Mouse (Mus musculus) G1E (cell line): ENCODE results near the gene Atp13a1.

ENCODE experiments used
- CTCF ChIP-seq: IDR thresholded peaks from 2 replicates; pipeline ENCODE4 v1.5.1; 2012; ENCODE audit warnings: low read depth, low read length, inconsistent platforms, mixed read lengths
- GATA1 ChIP-seq: IDR thresholded peaks from 2 replicates; pipeline ENCODE4 v1.6.1; 2012; ENCODE audit warnings: borderline replicate concordance, low read length, inconsistent platforms, mixed read lengths
- GATA2 ChIP-seq: IDR thresholded peaks from 2 replicates; pipeline ENCODE4 v1.6.1; 2012; ENCODE audit warnings: low read depth, low read length, inconsistent platforms, borderline replicate concordance
- TAL1 ChIP-seq: conservative IDR thresholded peaks from 2 replicates; pipeline ENCODE4 v1.6.1; 2012; ENCODE audit warnings: low read depth, low read length, inconsistent platforms, mixed read lengths

DNA sequence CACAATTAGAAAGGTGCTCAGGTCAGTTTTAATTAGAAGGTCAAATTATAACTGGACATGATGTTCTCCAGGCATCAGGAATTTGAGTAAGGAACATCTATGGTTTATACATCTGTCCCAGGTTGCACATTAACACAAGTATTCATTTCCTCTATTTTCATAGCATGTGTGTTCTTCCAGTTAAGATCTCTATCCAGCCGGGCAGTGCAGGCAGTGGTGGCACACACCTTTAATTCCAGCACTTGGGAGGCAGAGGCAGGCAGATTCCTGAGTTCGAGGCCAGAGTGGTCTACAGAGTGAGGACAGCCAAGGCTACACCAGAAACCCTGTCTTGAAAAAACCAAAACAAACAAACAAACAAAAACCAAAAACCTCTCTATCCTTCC is 15.8 kb upstream of the Atp13a1 start:
- TF ChIP-seq CTCF, result no peak
- no peak for TF ChIP-seq GATA1
- TF ChIP-seq TAL1, result no peak
- no peak for TF ChIP-seq GATA2
